Mouse (Mus musculus) layer of hippocampus, postnatal 10 days (tissue): ENCODE results near the gene Tbx22. TPM values are rescaled to one million over a fixed set of nuclear protein-coding genes. Genes with fewer than 3 reads are reported as not detected.

Source experiments
- DNase-seq, 2 experiments: peaks; one replicate each; pipeline ENCODE4 v3.0.0; 2021; ENCODE audit warnings: low spot score in 2 of 2
- long read RNA-seq: library from polyadenylated mRNA; stranded (forward); transcript quantifications from one replicate; pipeline ENCODE4 v2.0.0, GENCODE M21; 2023
- total RNA-seq, 2 experiments: library from RNA; stranded (reverse); gene quantifications; 2 replicates each; pipeline ENCODE4 v1.2.3; 2021

The Tbx22 gene
- not detected for total RNA-seq
- long read RNA-seq: 0 reads

DNA sequence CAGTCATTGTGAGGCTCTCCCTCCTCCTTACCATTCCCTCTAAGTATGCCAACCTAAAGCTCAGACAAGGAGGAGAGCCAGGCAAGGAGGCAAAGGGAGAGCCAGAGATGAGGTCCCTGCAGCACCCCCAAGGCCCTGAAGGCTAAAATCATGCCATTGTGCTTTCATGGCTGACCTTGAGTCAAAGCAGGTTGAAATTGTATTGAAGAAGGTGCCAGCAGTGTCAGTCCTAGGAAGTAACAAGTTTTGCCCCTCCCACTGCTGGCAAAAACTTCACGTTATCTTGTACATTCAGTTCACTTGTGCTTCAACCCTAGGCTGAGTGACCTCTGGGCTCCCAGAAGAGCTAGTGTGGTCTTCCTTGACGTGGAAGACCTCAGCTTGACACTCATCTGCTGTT lies at the start of gene Tbx22:
Gene Tbx22 (plus strand): TSS at position 301 of the 400 bp plus-strand sequence.
- no peak for DNase-seq

- no peak for DNase-seq
Observed at GRCm38 (mm10) chrX:107668677-107669076, 913 bp downstream of the Tbx22 start.

- DNase-seq: no peak
Observed at GRCm38 (mm10) chrX:107679203-107679602, 11.4 kb downstream of the Tbx22 start.

- no peak for DNase-seq
Observed at GRCm38 (mm10) chrX:107708584-107708983, 40.8 kb downstream of the Tbx22 start.

GRCm38 (mm10) chrX:107723541-107723940 lies 55.8 kb downstream of the Tbx22 start:
- no peak for DNase-seq

Other genes starting within 250 kb of the Tbx22 start
- gene Tent5d, start 124.6 kb downstream of the Tbx22 start, total RNA-seq: not detected
- gene 2610002M06Rik, start 148.4 kb downstream of the Tbx22 start, total RNA-seq: 10 to 100 TPM; 32.0 to 38.0 TPM